Mouse (Mus musculus) kidney, adult 8-10 months (tissue): ENCODE results near the gene Klf3.

Experiments used
- DNase-seq, 2 experiments: peaks; one replicate each; pipeline ENCODE4 v3.0.0; 2022

Klf3 gene

GRCm38 (mm10) chr5:64810860-64811499, 7.8 kb downstream of the Klf3 start:
- peak; percentile 63 to 72 for DNase-seq

- peak; percentile 61 to 73 for DNase-seq
Observed at GRCm38 (mm10) chr5:64811500-64812123, 8.4 kb downstream of the Klf3 start.

- DNase-seq: peak; percentile 87 to 90
Observed at GRCm38 (mm10) chr5:64812124-64812982, 9.2 kb downstream of the Klf3 start.

GRCm38 (mm10) chr5:64812983-64813304, 9.8 kb downstream of the Klf3 start:
- no peak for DNase-seq

- DNase-seq: peak; percentile 79 to 88
Observed at GRCm38 (mm10) chr5:64813361-64813760, 10.2 kb downstream of the Klf3 start.

- DNase-seq: no peak
Observed at GRCm38 (mm10) chr5:64814416-64814815, 11.2 kb downstream of the Klf3 start.

GRCm38 (mm10) chr5:64815631-64816030, 12.4 kb downstream of the Klf3 start:
- no peak for DNase-seq

GRCm38 (mm10) chr5:64816290-64816973, 13.2 kb downstream of the Klf3 start:
- no peak for DNase-seq

- no peak for DNase-seq
Observed at GRCm38 (mm10) chr5:64816974-64817296, 13.7 kb downstream of the Klf3 start.

- DNase-seq: no peak
Observed at GRCm38 (mm10) chr5:64819390-64819789, 16.2 kb downstream of the Klf3 start.

- DNase-seq: no peak
Observed at GRCm38 (mm10) chr5:64820138-64820537, 16.9 kb downstream of the Klf3 start.

- no peak for DNase-seq
Observed at GRCm38 (mm10) chr5:64821294-64821693, 18.1 kb downstream of the Klf3 start.

GRCm38 (mm10) chr5:64821964-64822363, 18.8 kb downstream of the Klf3 start:
- DNase-seq: no peak

GRCm38 (mm10) chr5:64823431-64823830, 20.2 kb downstream of the Klf3 start:
- no peak for DNase-seq

GRCm38 (mm10) chr5:64824765-64825164, 21.6 kb downstream of the Klf3 start:
- DNase-seq: no peak

GRCm38 (mm10) chr5:64825496-64825895, 22.3 kb downstream of the Klf3 start:
- no peak for DNase-seq

- no peak for DNase-seq
Observed at GRCm38 (mm10) chr5:64827151-64827550, 24.0 kb downstream of the Klf3 start.

GRCm38 (mm10) chr5:64828314-64828713, 25.1 kb downstream of the Klf3 start:
- no peak for DNase-seq

- no peak for DNase-seq
Observed at GRCm38 (mm10) chr5:64829606-64830005, 26.4 kb downstream of the Klf3 start.

GRCm38 (mm10) chr5:64830773-64831172, 27.6 kb downstream of the Klf3 start:
- DNase-seq: no peak

- DNase-seq: no peak
Observed at GRCm38 (mm10) chr5:64833410-64833809, 30.2 kb downstream of the Klf3 start.

GRCm38 (mm10) chr5:64834213-64834612, 31.0 kb downstream of the Klf3 start:
- DNase-seq: no peak

GRCm38 (mm10) chr5:64835295-64835694, 32.1 kb downstream of the Klf3 start:
- no peak for DNase-seq
